Comparison of ENCODE assay signal across 8 mouse cellular contexts in the genomic region with DNA sequence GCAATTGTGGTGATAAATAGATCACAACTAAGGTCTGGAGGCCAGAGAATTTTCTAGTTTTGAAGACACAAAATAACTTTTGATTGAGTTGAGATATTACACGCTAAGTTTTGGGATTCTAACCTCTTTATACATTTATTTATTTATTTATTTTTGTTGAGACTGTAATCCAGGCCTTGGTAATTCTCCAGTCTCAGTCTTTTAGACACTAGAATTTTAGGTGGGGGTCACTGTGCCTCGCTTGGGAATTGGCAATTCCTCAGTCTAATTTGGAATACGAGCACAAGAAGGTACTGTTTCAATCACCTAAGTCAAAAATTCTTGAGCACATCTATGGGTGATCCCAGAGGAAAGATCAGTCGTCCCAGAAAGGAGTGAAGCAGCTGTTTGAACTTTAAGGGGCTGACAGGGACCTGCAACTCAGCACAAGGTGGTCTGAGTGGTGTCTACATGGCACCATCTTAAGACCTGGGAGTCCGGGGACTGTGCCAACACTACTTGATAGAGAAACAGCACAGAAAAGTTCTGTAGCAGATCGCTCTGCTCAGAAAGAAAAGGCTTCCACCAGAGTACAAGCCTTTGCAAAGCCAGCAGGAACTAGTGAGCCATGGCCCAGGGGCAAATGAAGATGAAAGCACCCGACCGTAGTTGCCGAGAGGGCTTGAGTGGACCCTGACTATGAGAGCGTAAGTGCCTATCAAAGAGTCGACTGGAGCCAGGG. TPM values are rescaled to one million over a fixed set of nuclear protein-coding genes. Genes with fewer than 3 reads are reported as not detected.
A peak's percentile ranks its signal among the peaks of the same experiment; 100 is the strongest.
DNase-seq lines count a peak whose midpoint lies in the region; ATAC-seq and TF ChIP-seq lines count a peak whose summit lies in the region.

No protein-coding gene starts in this region.

- H3K9me3 ChIP-seq in forebrain, embryonic 13.5 days (replicated peaks) = no peaks in the 10 kb centered on the region
- H3K9me3 ChIP-seq in intestine, embryonic 15.5 days = no peaks in the 10 kb centered on the region

- 33% methylated on average over 11 of the region's 11 CpGs for WGBS in forebrain, embryonic 13.5 days
- 35% methylated on average over 11 of the region's 11 CpGs for WGBS in intestine, embryonic 15.5 days

- H3K9ac ChIP-seq in forebrain, embryonic 13.5 days = peak overlapping the region; percentile 83
- H3K9ac ChIP-seq in intestine, embryonic 15.5 days = peak overlapping the region; percentile 37

- peak overlapping the region; percentile 81 for H3K27ac ChIP-seq in left cerebral cortex, adult 2 months
- H3K27ac ChIP-seq in forebrain, embryonic 13.5 days = no peak overlapping the region
- peak overlapping the region; percentile 29; the same call in 1 of the 2 replicates for H3K27ac ChIP-seq in intestine, embryonic 15.5 days

- no peaks in the 10 kb centered on the region for H3K27me3 ChIP-seq in forebrain, embryonic 13.5 days
- no peaks in the 10 kb centered on the region for H3K27me3 ChIP-seq in intestine, embryonic 15.5 days (replicated peaks)

- H3K4me1 ChIP-seq in forebrain, embryonic 13.5 days = peaks cover 16% of the 10 kb centered on the region
- no peaks in the 10 kb centered on the region; the same call in 1 of the 2 replicates for H3K4me1 ChIP-seq in intestine, embryonic 15.5 days (replicated peaks)

- peaks cover 21% of the 10 kb centered on the region for H3K36me3 ChIP-seq in forebrain, embryonic 13.5 days (ENCODE audit: poor library complexity, severe bottlenecking)
- H3K36me3 ChIP-seq in intestine, embryonic 15.5 days = no peaks in the 10 kb centered on the region

- no peak for DNase-seq in left cerebral cortex, adult 2 months (ENCODE audit: extremely low spot score in 1 of 2, low spot score in 2 of 2)
- no peak for DNase-seq in left cerebral cortex, postnatal 10 days (ENCODE audit: extremely low spot score in 1 of 2, low spot score in 2 of 2)
- DNase-seq in lung, postnatal 10 days = peak; percentile 13
- DNase-seq in testis, postnatal 10 days (ENCODE audit: low spot score) = peak; percentile 47
- DNase-seq in layer of hippocampus, adult 8-10 months (ENCODE audit: low spot score in 2 of 2) = no peak

- ATAC-seq in cerebellum, adult (ENCODE audit: insufficient number of reproducible peaks, low FRiP score, low TSS enrichment) = peak; percentile 23; the same call in 1 of the 2 replicates
- peak; percentile 9 for ATAC-seq in forebrain, embryonic 13.5 days
- ATAC-seq in intestine, embryonic 15.5 days = peak; percentile 77

- intact Hi-C loops in left cerebral cortex, adult 2 months (cut with DNase I) = loop anchor here (2.0 to 10.0 kb wide), 2 partner anchors 81 to 533 kb away; a partner anchor contains a TSS
- intact Hi-C loops in left cerebral cortex, postnatal 10 days (cut with DNase I) = no loop called here

- H3K4me3 ChIP-seq in left cerebral cortex, adult 2 months = peak overlapping the region; percentile 88
- peak overlapping the region; percentile 84 for H3K4me3 ChIP-seq in forebrain, embryonic 13.5 days
- peak overlapping the region; percentile 76 for H3K4me3 ChIP-seq in intestine, embryonic 15.5 days (replicated peaks)

- peak overlapping the region; percentile 84 for H3K4me2 ChIP-seq in forebrain, embryonic 13.5 days
- peak overlapping the region; percentile 88 for H3K4me2 ChIP-seq in intestine, embryonic 15.5 days (replicated peaks)

- TF ChIP-seq CTCF in left cerebral cortex, adult 2 months (IDR thresholded peaks at IDR 0.05) = no peak

RNA-seq across cellular contexts. Expression of a gene that starts 0.8 kb away (rescaled TPM):
- 10 to 100 TPM; 20.5 to 21.4 TPM for total RNA-seq in left cerebral cortex, adult 2 months (2021)
- 10 to 100 TPM; 21.7 to 21.9 TPM for total RNA-seq in left cerebral cortex, postnatal 10 days (2021)
- 26.4 and 28.0 TPM in 2 replicates for polyA plus RNA-seq in forebrain, embryonic 13.5 days (2015; fragmentation: Nextera tagmentation; extraction: Ambion mirVana)
- polyA plus RNA-seq in intestine, embryonic 15.5 days (2015; fragmentation: Nextera tagmentation; extraction: Ambion mirVana) = 16.7 and 18.9 TPM in 2 replicates
- total RNA-seq in layer of hippocampus, adult 8-10 months (2022) = 10 to 100 TPM; 18.7 to 22.4 (median 19.9) TPM

RNA-seq across cellular contexts. Expression of a gene that starts 18.3 kb away (rescaled TPM):
- total RNA-seq in left cerebral cortex, adult 2 months (2021) = 1 to 10 TPM; 3.2 to 5.8 TPM
- total RNA-seq in left cerebral cortex, postnatal 10 days (2021) = 1 to 10 TPM; 6.6 to 8.1 TPM
- 0.82 and 0.96 TPM in 2 replicates for polyA plus RNA-seq in forebrain, embryonic 13.5 days (2015; fragmentation: Nextera tagmentation; extraction: Ambion mirVana)
- polyA plus RNA-seq in intestine, embryonic 15.5 days (2015; fragmentation: Nextera tagmentation; extraction: Ambion mirVana) = 0.11 TPM in 1 of 2 replicates, not detected in the other
- total RNA-seq in layer of hippocampus, adult 8-10 months (2022) = 1 to 10 TPM; 2.2 to 3.6 (median 3.0) TPM

Comparison
In these comparisons a context has a peak if more than half of its experiments do, and no peak if none do; other contexts are left out.
1. DNase-seq: peak in lung, postnatal 10 days (single experiment) and testis, postnatal 10 days (single experiment); none in left cerebral cortex, adult 2 months (0 of 2), left cerebral cortex, postnatal 10 days (0 of 2) and layer of hippocampus, adult 8-10 months (0 of 2).
2. ATAC-seq: peak in every context shown above with its lines; median percentile 77 in intestine, embryonic 15.5 days; 23 in cerebellum, adult; 9 in forebrain, embryonic 13.5 days.
3. Peak in every context shown above with its lines, with median percentiles within 50 percentile points of each other: H3K4me3 ChIP-seq.